Mouse (Mus musculus) CD4-positive, CD25-positive, alpha-beta regulatory T cell, adult 4 months (primary cell): ENCODE measurements around the gene Ift20. TPM values are rescaled to one million over a fixed set of nuclear protein-coding genes. Genes with fewer than 3 reads are reported as not detected.

Experiments
- ATAC-seq: one replicate; pipeline ENCODE4 v1.8.0; 2017
- polyA plus RNA-seq, 2 experiments: library from polyadenylated mRNA; unstranded; fragments of 100-300 nt; shearing (Covaris generic); gene quantifications; one replicate each; pipeline ENCODE4 v1.2.1; 2017

Ift20 gene
- polyA plus RNA-seq = 100 to 1,000 TPM; 121 to 138 TPM

DNA sequence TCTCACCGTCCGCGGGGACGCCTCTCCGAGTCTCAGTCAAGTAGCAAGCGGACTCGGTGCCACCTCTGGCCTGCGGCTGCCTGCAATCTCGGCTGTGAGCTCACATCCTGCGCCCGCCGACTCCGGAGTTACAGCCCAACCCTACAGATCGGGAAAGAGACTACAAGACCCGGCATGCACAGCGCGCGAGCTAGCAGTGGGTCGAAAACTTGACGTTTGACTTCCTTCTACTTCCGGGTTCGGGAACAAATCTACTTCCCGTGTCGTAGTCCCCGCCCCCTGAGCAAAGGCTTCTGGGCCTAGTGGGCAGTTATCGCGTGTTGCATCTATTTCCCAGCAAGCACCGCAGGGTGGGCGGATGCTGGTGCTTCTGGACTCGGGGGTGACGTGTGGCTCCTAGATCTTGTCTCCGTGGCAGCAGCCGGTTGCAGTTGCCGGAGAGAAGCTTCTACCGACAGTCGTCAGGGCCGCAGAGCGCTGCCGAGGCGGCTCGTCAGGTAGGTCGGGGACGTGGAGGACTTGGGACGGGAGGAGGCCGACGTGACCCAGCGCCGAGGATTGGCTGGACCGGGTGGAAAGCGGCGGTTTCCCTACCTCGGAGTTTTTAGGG is at the start of gene Ift20, which contains the start of gene Tnfaip1:
Gene Ift20 (plus strand): TSS at position 282 of the 610 bp plus-strand sequence.
Gene Tnfaip1 (minus strand): TSS at position 253 of the 610 bp plus-strand sequence.
- peak; percentile 95 for ATAC-seq

DNA sequence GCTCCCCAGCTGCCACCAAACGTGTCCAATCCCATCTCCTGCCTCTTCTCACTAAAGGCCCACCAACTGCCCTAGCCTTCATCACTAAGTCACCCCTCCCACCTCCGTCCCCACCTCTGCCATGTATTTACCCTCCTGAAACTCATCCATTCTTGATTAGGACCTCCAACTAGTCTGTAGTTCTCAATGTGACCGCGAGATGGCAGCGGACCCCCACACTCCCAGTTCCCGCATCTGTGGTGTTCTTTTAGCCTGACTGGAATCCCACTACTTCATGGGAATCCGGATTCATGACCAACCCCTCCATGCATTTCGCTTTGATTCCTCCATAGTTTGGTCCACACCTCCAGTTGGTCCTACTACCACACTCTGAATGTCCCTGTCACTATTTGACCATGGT is 48.0 kb upstream of the Ift20 start:
- ATAC-seq = peak; percentile 65

DNA sequence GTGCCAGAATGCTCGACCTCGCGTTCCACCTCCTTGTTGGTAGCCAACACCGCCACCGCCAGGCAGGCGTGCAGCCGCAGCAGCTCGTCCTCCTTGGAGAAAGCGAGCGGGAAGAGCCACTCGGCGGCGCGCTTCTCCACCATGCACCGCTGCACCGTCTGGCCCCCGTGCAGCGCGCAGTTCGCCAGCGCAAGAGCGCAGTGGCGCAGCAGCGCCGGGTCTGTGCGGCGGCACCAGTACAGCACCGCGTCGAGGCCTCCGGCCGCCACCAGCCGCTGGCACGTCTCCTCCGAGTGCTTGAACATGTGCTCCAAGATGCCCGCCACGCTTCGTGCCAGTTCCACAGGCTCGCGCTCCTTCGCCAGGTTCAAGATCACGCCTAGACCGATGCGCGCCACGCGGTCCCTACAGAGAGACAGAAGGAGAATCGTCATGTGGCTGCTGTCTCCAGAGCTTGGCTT is 45.4 kb upstream of the Ift20 start:
- ATAC-seq = no peak

DNA sequence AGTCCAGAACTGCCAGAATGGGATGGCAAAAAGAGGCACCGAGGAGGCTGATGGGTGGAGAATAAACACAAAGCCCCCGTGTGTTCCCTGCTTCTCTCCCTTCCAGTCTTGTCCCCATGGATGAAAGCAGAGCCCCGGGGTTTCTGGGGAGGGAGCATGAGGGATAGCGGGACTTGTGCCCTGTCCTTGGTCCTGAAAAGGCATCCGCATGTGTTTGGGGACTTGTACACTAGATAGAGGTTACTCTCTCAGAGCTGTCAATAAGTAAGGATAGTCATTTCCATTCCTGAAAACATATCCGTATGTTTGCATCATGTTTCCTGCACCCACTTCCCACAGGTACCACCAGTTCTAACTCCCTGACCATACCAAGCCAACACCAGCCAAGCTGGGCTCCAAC is 40.3 kb upstream of the Ift20 start:
- ATAC-seq = no peak

DNA sequence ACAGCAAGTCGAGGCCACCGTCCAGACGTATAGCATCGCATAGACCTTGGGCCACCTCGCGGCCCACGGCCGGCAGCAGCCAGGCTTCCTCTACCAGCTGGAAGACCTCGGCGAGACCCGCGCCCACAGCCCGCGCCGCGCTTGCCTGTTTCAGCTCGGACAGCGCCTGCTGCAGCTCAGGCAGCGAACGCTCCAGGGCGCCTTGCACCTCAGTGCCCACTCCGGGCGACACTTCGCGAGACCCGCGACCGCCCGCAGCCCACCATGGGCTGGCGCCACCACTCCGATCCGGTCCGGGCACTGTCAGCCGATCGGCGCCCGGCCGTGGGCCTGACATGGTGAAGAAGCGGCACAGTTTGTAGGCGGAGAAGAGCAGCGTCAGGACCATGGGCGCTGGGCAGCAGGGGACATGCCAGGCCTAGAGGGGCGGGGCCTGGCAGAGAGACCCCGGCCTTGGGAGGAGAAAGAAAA is 39.1 kb upstream of the Ift20 start:
- ATAC-seq = no peak

DNA sequence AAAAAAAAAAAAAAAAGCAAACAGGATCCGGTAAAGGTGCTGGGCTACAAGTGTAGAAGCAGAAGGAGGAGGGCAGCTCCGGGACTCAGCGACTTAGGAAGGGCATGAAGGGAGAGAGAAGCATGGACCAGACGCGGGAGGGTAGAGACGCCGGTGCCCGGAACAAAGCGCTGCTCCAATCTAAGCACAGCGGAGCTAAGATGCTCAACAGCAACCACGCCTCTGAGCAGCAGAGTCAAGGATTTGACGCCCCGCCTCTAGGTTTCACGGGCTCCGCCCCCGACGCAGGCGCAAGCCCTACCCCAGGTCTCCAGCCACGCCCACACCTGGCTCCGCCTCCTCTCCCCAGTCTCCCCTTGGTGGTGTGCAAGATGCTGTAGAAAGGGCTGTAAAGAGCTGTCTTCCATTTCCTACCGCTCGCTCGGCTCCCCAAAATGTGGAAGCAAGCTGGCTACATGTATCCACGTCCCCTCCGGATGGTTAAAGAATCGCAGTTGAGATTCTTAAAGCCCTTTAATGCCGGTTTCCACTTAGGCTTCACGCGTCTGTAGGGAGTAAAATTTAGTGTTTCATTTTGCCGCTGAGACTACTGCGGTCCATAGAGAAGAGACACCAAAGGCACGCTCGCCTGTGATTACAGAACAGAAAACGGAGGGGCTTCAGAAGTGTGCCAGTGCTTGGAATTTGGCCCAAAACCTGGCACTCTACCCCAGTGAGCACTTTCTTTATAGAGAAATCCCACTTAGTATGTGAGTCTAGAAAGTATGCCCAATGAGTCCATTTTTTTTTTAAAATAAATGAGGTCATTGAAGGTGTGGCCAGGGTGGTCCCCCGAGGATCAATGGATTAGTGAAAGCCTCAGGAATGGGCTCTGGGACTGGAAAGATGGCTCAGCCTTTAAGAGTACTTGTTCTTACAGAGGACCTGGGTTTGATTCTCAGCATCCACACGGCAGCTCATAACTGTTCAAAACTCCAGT is 38.3 kb upstream of the Ift20 start, which contains the start of gene Sarm1:
Gene Sarm1 (minus strand): TSS at position 211 of the 979 bp plus-strand sequence.
- ATAC-seq = peak; percentile 99

DNA sequence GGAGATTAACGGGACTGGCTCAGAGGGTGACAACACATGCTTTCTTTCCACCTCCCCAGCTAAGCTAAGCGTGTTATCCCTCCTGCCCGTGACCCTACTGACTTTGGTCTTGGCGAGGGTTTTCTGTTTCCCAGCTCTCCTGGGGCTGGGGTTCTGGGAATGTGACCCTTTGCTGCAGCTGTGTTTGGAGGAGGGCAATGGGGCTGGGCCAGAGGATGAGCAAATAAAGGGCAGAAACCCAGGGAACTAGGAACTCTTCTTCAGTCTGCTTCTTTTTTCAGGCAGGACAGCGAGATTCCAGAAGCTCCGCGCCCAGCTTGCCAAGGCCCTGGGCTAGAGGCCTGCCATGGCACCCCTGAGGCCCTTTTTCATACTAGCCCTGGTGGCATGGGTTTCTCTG is 37.2 kb upstream of the Ift20 start, which contains the start of gene Vtn:
Gene Vtn (plus strand): TSS at position 88 of the 400 bp plus-strand sequence.
- ATAC-seq = no peak

DNA sequence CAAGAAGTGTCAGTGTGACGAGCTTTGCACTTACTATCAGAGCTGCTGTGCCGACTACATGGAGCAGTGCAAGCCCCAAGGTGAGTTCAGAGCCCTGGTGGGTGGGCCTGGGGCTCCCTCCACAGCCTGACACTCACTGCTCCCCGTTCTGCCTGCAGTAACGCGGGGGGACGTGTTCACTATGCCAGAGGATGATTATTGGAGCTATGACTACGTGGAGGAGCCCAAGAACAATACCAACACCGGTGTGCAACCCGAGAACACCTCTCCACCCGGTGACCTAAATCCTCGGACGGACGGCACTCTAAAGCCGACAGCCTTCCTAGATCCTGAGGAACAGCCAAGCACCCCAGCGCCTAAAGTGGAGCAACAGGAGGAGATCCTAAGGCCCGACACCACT is 36.6 kb upstream of the Ift20 start:
- no peak for ATAC-seq

DNA sequence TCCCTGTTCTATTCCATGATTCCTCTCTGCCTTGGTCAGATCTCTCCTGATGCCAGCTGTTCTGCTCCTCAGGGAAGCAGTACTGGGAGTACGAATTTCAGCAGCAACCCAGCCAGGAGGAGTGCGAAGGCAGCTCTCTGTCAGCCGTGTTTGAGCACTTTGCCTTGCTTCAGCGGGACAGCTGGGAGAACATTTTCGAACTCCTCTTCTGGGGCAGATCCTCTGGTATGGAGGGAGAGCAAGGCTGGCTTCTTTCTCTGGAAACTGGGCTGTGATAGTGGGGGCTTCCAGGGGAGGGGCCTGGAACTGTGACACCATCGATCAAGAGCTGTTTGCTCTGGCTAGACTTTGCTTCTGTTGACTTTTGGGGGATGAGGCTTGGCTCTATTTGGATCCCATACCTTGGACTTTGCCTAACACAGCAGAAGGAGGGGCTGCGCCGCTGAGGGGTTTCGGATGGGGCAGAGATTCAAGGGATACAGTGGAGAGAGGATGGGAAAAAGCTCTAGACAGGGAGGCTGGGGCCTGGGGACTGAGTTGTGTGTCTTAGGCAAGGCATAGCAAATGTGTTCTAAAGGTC is 35.4 kb upstream of the Ift20 start:
- ATAC-seq = no peak

DNA sequence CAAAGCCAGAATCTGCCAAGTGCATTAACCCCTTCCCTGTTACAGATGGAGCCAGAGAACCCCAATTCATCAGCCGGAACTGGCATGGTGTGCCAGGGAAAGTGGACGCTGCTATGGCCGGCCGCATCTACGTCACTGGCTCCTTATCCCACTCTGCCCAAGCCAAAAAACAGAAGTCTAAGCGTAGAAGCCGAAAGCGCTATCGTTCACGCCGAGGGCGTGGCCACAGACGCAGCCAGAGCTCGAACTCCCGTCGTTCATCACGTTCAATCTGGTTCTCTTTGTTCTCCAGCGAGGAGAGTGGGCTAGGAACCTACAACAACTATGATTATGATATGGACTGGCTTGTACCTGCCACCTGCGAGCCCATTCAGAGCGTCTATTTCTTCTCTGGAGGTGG is 34.6 kb upstream of the Ift20 start:
- ATAC-seq = no peak

DNA sequence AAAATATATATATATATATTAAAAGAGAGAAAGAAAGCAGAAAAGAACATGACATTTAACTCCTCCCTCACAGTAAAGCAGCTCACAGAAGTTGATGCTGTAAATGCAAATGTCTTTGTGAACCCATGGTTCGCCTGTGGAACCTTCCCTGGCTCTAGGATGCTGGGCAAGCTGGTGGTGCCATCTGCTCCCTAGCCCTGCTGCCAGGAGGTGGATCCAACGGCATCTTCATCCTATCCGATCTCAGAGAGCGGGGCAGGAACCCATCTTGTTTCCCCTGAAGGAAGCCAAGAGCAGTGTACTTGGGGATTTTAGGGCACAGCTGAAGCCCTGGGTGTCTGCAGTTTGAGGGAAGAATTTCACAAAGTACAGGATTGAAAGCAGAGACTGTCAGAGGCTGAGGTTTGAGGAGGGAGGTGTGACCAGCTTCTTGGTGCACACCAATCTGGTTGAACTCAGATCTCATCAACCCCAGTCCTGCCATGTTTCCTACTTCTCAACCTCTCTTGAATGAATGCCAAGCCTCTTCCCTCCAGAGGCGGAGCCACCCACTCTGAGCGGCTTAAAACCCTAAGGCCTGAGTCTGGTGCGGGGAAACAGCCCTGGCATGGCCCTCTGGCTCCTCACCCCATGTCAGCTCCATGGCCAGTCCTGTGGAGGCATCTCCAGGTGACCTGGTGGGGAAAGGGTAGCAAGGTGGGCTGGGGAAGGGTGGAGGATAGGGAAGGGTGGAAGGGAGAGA is 33.1 kb upstream of the Ift20 start, which contains the start of gene Sebox:
Gene Sebox (plus strand): TSS at position 539 of the 742 bp plus-strand sequence.
- no peak for ATAC-seq

DNA sequence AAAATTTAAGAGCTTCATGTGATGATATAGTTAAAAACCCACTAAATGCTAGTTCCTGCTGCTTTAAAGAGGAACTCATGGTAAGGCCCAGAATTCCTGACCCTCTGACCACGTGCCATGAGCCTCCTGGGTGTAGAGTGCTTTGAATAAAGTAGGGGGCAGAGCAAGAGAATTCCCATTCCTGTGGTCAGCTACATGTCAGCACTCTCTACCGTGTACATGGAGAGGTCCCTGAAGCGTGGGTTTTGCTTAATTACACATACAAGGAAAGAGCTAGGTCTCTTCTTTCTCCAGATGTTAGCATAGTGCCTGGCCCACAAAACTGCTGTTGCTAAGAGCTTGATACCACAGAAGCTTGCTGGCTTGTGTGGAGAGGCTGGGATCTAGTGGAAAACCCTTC is 30.7 kb upstream of the Ift20 start:
- ATAC-seq = no peak

DNA sequence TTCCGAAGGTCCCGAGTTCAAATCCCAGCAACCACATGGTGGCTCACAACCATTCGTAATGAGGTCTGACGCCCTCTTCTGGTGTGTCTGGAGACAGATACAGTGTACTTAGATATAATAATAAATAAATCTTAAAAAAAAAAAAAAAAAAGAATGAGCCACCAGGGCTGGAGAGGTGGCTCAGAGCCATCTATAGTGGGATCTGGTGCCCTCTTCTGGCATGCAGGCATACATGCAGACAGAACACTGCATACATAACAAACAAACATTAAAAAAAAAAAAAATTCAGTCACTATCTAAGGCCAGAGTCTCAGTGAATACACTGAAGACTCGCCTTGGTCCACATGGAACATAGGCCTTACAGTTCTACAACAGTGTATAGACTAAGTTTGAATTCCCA is 27.0 kb upstream of the Ift20 start:
- ATAC-seq = no peak

DNA sequence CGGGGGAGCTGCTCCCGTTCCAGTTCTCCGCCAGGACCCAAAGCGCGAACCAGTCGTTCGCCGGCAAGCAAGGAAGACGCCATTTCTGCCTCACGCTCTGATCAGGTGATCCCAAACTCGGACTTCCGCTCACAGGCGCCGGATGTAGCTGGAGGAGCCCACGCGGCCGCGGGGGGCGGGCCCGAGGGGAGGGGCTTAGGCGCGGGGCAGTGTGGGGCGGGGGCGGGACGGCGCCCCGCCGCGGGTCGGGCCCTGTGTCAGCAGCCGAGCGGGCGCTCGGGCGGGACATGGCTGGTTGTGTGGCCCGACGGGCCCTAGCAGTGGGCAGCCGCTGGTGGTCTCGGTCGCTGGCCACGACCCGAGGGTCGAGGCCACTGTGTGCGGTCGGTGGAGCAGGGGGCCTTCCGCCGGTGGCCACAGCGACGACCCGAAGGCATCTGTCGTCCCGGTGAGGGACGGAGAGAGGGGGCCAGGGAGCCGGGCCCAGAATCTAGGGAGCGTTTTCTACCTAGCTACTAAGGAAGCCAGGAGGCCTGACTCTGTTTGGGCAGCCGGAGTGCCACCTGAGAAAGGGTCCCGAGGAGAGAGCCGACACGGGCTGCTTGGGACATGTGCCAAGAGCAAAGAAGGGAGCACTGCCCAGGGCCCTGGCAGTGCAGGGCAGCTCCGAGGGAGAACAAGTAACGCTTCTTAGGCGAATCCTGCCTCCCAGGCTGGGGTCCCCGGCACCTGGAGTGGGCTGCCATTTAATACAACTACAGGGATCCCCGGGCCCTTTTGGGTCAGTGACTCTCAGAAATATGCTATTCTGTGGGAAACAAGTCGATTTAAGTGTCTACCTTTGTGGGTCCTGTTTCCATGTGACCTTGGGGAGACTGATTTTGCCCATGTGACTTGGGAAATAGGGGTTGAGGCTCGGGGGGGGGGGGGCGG is 23.9 kb upstream of the Ift20 start, which contains the start of the genes Tmem199 and Poldip2:
Gene Tmem199 (minus strand): TSS at position 148 of the 933 bp plus-strand sequence.
Gene Poldip2 (plus strand): TSS at position 169 of the 933 bp plus-strand sequence.
- peak; percentile 98 for ATAC-seq

DNA sequence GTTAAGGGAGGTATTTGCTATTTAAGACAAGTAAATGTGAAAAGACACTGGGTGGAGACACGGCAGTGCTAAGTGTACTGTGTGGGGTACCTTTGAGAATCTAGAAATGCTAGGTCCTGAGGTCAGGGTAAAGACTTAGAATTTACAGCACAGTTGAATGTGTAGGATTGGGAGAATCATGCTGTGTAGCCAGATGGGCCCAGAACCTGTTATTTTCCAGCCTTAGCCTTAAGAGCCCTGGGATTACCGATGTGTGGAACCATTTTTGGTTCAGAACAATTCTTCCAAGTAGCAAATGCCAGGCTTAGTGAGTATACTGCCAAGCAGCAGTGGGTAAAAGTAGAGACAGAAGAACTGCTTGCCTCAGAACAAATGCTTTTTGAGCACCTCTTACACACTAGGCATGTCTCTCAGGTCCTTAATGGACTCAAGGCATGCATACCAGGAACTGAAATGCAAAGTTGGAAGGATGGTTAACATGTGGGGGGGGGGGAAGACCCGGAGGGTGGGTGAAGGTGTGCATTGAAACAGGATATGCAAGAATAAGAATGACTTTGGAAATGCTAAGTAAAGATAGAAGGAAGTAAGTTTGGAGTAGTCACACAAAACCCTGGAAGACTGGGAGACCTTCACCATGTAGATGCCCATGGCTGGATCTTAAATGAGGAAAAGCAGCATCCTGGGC is 22.9 kb upstream of the Ift20 start:
- no peak for ATAC-seq

DNA sequence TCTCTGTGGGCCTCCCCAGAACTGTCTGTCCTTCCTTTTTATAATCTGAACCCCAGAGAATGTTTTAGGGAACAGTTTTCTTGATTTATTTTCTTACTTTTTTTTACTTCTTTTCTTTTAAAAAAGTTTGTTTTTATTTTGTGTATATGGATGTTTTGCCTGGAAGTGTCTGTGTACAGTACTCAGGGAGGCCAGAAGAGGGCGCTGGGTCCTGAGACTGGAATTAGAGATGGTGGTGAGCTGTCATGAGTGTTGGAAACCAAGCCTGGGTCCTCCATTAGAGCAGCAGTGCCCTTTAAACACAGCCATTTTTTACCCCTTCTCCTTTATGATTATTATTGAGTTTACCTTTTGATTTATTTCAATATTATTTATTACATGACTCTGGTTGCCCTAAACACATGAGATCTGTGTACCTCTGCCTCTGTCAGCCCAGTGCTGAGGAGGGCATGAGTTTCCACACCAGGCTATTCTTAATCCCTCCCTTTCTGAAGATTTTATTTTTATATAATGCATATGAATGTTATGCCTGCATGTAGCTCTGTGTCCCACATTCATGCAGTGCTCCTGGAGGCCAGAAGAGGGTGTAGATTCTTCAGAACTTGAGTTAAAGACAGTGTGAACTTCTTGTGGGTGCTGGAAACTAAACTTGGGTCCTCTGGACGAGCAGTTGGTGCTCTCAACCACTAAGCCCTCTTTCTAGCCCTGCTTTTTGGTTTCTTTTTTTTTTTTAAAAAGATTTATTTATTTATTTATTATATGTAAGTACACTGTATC is 20.4 kb upstream of the Ift20 start:
- no peak for ATAC-seq

DNA sequence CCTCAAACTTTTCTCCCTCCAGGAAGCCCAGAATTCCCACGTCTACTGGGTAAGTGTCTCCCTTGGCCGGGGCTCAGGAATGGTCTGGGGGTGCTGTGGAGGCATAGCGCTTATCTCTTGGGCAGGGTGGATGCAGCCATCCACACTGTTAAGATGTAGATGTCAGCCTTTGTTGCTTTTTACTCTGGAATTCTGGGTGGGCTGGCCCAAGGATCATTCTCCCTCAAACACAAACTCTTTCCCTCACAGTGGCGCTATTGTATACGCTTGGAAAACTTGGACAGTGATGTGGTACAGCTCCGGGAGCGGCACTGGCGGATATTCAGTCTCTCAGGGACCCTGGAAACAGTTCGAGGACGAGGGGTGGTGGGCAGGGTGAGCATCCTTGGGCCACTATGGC is 17.2 kb upstream of the Ift20 start:
- ATAC-seq = no peak

DNA sequence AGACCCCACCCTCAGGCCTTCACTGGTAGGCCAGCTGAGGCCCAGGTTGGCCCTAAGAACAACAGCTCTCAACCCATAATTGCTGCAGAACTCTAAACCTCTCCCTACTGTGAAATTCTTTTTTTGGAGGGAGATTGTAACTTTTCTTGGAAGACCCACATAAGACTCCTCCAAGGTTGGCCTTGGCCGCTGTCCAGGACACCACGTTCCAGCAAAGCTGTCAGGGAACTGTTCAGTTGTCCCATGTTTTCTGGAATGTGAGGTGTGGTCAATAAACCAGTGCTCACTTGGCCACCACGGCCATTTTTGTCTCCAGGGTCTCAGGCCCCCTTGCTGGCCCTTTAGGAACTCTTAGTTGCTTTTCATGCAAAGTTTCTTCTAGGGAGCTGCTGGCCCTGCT is 14.3 kb upstream of the Ift20 start:
- no peak for ATAC-seq

DNA sequence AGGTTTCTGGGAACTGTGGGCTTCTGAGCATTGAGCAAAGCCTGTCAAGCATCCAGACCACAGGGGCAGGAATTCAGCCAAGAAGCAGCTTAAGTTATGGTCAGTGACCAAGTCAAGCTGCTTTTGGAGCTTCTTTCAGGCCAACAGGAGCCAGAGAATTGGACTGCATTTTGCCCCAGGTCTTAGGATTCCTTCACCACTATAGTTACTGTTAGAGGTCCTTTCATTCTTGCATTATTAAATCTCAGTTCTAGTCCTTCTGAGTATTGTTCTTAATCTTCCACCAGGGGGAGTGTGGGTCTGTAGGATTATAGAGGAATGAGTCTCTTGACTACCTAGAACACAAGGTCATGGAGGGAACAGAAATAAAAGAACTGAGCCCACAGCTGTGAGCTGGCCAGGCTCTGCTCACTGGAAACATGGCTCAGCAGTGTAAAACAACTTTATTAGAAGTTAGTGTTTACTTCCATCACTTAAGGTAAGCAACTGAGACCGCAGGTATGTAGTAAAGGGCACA is 13.6 kb upstream of the Ift20 start:
- ATAC-seq = peak; percentile 51
